Mouse (Mus musculus) small intestine, adult 2 months (tissue): ENCODE data around the gene Mpo.

Source experiments
- CTCF ChIP-seq: fragments of 200-500 bp; IDR thresholded peaks from 2 replicates; pipeline ENCODE4 v1.5.1; 2012; ENCODE audit warnings: low read depth, mild to moderate bottlenecking, control low read depth, inconsistent platforms, low read length, moderate library complexity, mixed read lengths; ENCODE audit not compliant: insufficient replicate concordance, insufficient read length; ENCODE audit errors: extremely low read depth
- POLR2A ChIP-seq: fragments of 200-500 bp; IDR thresholded peaks from 2 replicates; pipeline ENCODE4 v1.6.1; 2012; ENCODE audit warnings: low read depth, mild to moderate bottlenecking, control low read depth, inconsistent platforms, low read length, moderate library complexity

DNA sequence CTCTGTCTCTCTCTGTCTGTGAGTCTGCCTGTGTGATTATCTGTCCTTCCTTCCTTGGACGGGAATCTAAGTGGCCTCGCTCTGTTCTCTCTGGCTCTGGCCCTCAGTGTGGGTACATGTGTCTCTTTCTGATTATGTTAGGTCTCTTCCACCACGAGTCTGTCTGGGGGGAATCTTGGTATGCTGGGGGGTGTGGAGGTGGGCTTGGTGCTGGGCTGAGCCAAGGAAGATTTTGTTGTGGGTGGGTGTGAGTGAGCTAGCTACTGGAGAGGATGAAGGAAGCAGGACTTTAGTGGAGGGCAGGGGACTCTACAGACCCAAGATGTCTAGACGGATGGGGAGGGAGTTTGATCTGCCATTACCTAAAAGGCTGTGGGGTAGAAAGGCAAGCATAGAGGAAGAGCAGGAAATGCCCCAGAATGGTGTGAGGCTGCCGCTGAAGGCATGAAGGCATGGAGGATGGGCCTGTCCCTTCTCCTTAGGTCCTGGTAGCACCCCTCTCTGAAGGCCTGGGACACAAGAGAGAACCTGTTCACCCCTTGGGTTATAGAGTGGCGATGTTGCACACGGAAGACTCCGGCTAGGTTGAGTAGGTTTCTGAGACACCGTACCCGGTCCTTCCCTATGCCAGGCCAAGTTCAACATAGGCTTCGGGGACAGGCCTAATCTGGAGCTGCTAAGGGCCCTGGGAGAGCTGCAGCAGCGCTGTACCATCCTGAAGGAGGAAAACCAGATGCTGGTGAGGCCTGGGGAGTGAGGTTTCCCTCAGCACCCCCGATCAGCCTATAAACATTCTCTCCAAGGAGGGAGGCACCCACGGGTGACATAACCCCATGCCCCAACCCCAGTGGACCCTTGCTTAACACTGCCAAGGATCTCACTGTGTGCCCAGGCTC is 31.3 kb upstream of the Mpo start:
- no peak for TF ChIP-seq POLR2A
- no peak for TF ChIP-seq CTCF
